Mouse (Mus musculus): Measurements from ENCODE around the gene Eif3g. TPM values are rescaled to one million over a fixed set of nuclear protein-coding genes. Genes with fewer than 3 reads are reported as not detected.

Gene Eif3g
- total RNA-seq, 2 experiments from 2014 or later = 98.6 to 100 TPM

DNA sequence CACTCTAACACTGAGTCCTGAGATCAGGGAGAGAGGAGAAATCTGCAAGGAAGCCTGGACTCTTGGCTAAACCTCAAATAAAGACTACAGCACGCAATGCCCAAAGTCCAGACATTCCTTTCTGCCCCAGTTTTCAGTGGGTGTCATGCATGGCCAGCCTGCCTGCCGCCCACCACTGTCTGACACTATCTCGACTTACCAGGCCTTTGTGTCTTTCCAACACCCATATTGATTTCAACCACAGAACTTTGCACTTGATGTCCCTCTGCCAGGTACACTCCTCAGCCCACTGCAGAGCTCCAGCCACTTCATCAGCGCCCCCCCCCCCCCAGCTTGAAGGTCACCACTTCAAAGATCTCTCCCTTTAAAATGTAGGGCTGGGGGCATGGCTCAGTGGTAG lies 36.2 kb downstream of the Eif3g start:
- no peak for DNase-seq (ENCODE audit: low spot score)

DNA sequence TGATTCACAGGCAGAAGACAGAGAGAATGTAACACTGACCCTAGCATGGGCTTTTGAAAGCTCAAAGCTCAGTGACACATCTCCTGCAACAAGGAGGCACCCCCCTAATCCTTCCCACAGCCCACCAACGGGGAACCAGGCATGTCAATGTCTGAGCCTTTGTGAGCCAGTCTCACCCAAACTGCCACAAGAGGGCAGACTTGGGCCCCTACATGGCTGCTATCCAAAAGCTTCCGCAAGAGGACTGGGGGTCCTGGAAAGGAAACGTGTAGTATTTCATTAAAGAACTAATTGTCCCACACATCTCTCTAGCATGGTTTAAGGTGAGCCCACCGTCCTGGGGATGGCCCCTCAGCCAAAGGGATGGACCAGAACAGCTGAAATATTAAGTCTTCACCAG lies 36.6 kb downstream of the Eif3g start:
- no peak for DNase-seq (ENCODE audit: low spot score)

DNA sequence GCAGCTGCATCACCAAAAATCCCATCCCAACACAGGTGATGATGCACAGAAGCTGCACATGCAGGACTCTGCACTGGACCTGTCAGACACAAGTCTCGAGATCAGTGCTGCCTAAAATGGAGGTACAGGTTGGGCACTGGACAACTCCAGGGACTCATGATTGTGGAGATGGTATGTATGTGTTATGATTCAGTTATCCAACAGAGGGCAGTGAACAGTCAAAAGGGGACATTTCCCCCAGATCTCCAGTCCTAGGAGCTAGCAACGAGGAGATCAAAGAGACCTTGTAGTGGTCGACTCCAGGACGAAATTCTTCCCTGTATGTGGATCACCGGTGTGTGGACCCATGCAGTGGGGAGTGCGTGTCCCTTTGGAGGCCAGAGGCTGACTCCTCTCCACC lies 38.5 kb downstream of the Eif3g start:
- no peak for DNase-seq (ENCODE audit: low spot score)

DNA sequence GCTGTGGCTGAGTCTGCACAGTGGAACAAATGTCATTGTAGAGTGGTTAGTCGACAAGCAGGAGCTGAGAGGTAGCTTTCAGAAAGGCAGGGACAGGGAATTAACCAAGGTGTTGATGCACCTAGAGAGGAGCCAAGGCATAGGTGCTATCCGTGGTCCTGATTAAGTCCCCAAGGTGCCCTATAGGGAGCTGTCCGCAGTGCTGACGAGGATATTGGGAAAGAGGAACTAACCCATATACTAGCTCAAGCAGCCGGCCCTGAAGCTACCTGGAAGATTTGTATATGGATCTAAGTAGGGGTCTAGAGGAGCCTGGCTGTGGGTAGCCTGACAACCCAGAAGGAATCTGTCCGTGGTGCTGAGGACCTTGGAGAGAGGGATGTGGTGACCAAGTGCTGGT lies 41.3 kb downstream of the Eif3g start:
- no peak for DNase-seq (ENCODE audit: low spot score)

DNA sequence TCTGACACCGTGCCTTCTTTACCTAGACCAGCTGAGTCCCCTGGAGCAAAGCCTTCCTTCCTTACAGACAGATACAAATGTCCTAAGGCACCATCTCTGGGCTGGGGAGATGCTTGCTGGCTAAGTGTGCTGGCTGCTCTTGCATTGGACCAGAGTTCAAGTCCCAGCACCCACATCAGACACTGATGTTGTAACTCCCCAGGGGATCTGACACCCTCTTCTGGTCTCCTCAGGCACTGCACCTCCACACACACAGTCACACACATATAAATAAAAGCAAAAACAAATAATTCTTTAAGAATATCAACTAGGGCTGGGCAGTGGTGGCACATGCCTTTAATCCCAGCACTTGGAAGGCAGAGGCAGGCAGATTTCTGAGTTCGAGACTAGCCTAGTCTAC lies 48.2 kb downstream of the Eif3g start:
- no peak for DNase-seq (ENCODE audit: low spot score)

Small RNA genes within 50 kb of the gene (microRNA-seq; reads per million reads assigned to microRNA genes)
- not detected for gene Mir7081

Other genes starting within 250 kb of the Eif3g start
- gene Pin1, start 246.5 kb downstream of the Eif3g start, total RNA-seq (2021) = 10 to 100 TPM; 12.4 to 14.8 TPM
- under 1 TPM in 1 of 2 experiments, not detected in 1; 0.11 TPM for gene Olfm2, start 152.3 kb downstream of the Eif3g start, total RNA-seq (2021)
- 10 to 100 TPM; 14.4 to 15.4 TPM for gene Col5a3, start 83.6 kb downstream of the Eif3g start, total RNA-seq (2021)
- 1 to 10 TPM in 1 of 2 experiments, under 1 TPM in 1; 0.48 to 1.7 TPM for gene Rdh8, start 80.1 kb downstream of the Eif3g start, total RNA-seq (2021)
- gene A230050P20Rik, start 30.0 kb downstream of the Eif3g start, total RNA-seq (2021) = 1 to 10 TPM; 1.8 to 2.8 TPM
- 1 to 10 TPM; 5.9 to 7.3 TPM for gene Angptl6, start 18.9 kb downstream of the Eif3g start, total RNA-seq (2021)
- gene Ppan, start 10.4 kb downstream of the Eif3g start, total RNA-seq (2021) = 1 to 10 TPM; 6.6 to 6.9 TPM
- 1 to 10 TPM; 6.0 to 6.7 TPM for gene Dnmt1, start 61.3 kb upstream of the Eif3g start, total RNA-seq (2021)
- 1 to 10 TPM in 1 of 2 experiments, under 1 TPM in 1; 0.68 to 1.9 TPM for gene S1pr2, start 78.2 kb upstream of the Eif3g start, total RNA-seq (2021)
- 10 to 100 TPM; 57.9 to 58.8 TPM for gene Mrpl4, start 104.1 kb upstream of the Eif3g start, total RNA-seq (2021)
- 1 to 10 TPM; 1.6 to 3.0 TPM for gene Icam1, start 117.4 kb upstream of the Eif3g start, total RNA-seq (2021)
- gene Icam4, start 130.8 kb upstream of the Eif3g start, total RNA-seq (2021) = 1 to 10 TPM; 1.4 to 2.8 TPM
- gene Icam5, start 133.4 kb upstream of the Eif3g start, total RNA-seq (2021) = not detected
- not detected for gene Zglp1, start 168.5 kb upstream of the Eif3g start, total RNA-seq (2021)
- gene Gm49373, start 174.5 kb upstream of the Eif3g start, total RNA-seq (2021) = under 1 TPM; 0.17 to 0.34 TPM
- gene Fdx1l, start 175.0 kb upstream of the Eif3g start, total RNA-seq (2021) = 10 to 100 TPM; 46.9 to 48.4 TPM
- under 1 TPM; 0.43 to 0.64 TPM for gene Gm38431, start 193.4 kb upstream of the Eif3g start, total RNA-seq (2021)
- gene Raver1, start 193.4 kb upstream of the Eif3g start, total RNA-seq (2021) = 10 to 100 TPM; 16.8 to 20.2 TPM
- gene Tyk2, start 232.6 kb upstream of the Eif3g start, total RNA-seq (2021) = 1 to 10 TPM; 5.0 to 6.1 TPM

Data from gastrocnemius, adult 18-20 months (tissue).